Mouse (Mus musculus) erythroblast, embryonic 14.5 days (primary cell): ENCODE measurements around the gene Ush2a. TPM values are rescaled to one million over a fixed set of nuclear protein-coding genes. Genes with fewer than 3 reads are reported as not detected.

Experiments
- H3K27me3 ChIP-seq: 2 replicates; pipeline ENCODE4 v1.6.1; 2012; ENCODE audit warnings: inconsistent platforms; ENCODE audit not compliant: control insufficient read depth
- H3K36me3 ChIP-seq: 2 replicates; pipeline ENCODE4 v1.6.1; 2012; ENCODE audit warnings: mild to moderate bottlenecking, inconsistent platforms; ENCODE audit not compliant: control insufficient read depth
- H3K4me1 ChIP-seq: 2 replicates; pipeline ENCODE4 v1.6.1; 2012; ENCODE audit warnings: inconsistent platforms; ENCODE audit not compliant: control insufficient read depth
- H3K4me3 ChIP-seq: replicated peaks from 2 replicates; pipeline ENCODE3; 2012; ENCODE audit warnings: moderate library complexity, mild to moderate bottlenecking, inconsistent platforms
- H3K9me3 ChIP-seq: 2 replicates; pipeline ENCODE4 v1.6.1; 2012; ENCODE audit warnings: low read length, inconsistent platforms, mixed read lengths; ENCODE audit not compliant: control insufficient read depth
- GATA1 ChIP-seq: IDR thresholded peaks from 2 replicates; pipeline ENCODE4 v1.6.1; 2012; ENCODE audit warnings: low read length, inconsistent platforms, mixed read lengths
- TAL1 ChIP-seq: IDR thresholded peaks from 3 replicates; pipeline ENCODE4 v1.6.1; 2012; ENCODE audit warnings: low read length, inconsistent platforms, mixed read lengths
- polyA plus RNA-seq: library from polyadenylated mRNA; stranded (reverse); fragments of >175 nt; gene quantifications from 2 replicates; pipeline ENCODE4 v1.2.3, GENCODE M21; 2012

Ush2a gene
- polyA plus RNA-seq, 1 experiment = not detected

- TF ChIP-seq TAL1 (no peak), GATA1 (no peak)
- Histone ChIP-seq H3K27me3 (peaks cover 4% of the 10 kb centered on the region), H3K36me3 (no peaks in the 10 kb centered on the region), H3K4me1 (peaks cover 23% of the 10 kb centered on the region), H3K9me3 (no peaks in the 10 kb centered on the region), H3K4me3 (no peak overlapping the region)
Measured at GRCm38 (mm10) chr1:188947794-188948193, 686.0 kb downstream of the Ush2a start.

GRCm38 (mm10) chr1:188948276-188948675 is 686.5 kb downstream of the Ush2a start:
- TF ChIP-seq GATA1 (no peak), TAL1 (no peak)
- no peaks in the 10 kb centered on the region for H3K9me3 ChIP-seq
- peaks cover 23% of the 10 kb centered on the region for H3K4me1 ChIP-seq
- H3K36me3 ChIP-seq = no peaks in the 10 kb centered on the region
- H3K27me3 ChIP-seq = peaks cover 4% of the 10 kb centered on the region
- H3K4me3 ChIP-seq = no peak overlapping the region

DNA sequence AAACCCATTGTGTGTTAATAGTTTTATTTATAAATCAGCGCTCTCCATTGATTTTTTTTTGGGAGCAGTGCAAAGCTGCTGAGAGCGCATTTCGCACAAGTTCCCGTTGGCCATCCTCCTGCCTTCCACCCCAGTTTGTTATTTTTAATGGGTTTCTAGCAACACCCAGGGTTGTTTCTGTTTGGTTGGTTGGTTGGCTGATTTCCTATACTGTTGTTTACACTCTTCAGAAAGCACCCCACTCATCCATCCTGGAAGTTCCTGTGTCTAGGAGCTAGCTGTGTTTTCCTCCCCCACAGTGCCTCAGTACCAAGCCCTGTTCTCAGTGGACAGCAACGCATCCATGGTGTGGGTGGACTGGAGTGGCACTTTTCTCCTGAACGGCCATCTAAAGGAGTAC is 689.3 kb downstream of the Ush2a start:
- TF ChIP-seq TAL1 = no peak
- no peak for TF ChIP-seq GATA1
- Histone ChIP-seq H3K9me3 (no peaks in the 10 kb centered on the region), H3K27me3 (peaks cover 8% of the 10 kb centered on the region), H3K4me1 (peaks cover 19% of the 10 kb centered on the region), H3K4me3 (no peak overlapping the region), H3K36me3 (no peaks in the 10 kb centered on the region)

GRCm38 (mm10) chr1:188952501-188952900 is 690.7 kb downstream of the Ush2a start:
- TF ChIP-seq GATA1 (no peak), TAL1 (no peak)
- Histone ChIP-seq H3K36me3 (no peaks in the 10 kb centered on the region), H3K4me3 (no peak overlapping the region), H3K9me3 (peaks cover 2% of the 10 kb centered on the region; the same call in 1 of the 2 replicates), H3K27me3 (peaks cover 8% of the 10 kb centered on the region), H3K4me1 (peaks cover 11% of the 10 kb centered on the region)

GRCm38 (mm10) chr1:188973078-188973477 is 711.3 kb downstream of the Ush2a start:
- Histone ChIP-seq H3K4me3 (peak overlapping the region; percentile 46), H3K9me3 (peaks cover 10% of the 10 kb centered on the region), H3K27me3 (no peaks in the 10 kb centered on the region), H3K4me1 (peaks cover 66% of the 10 kb centered on the region), H3K36me3 (peaks cover 93% of the 10 kb centered on the region)
- peak; percentile 100 for TF ChIP-seq TAL1
- TF ChIP-seq GATA1 = peak; percentile 97

- TF ChIP-seq TAL1 = no peak
- Histone ChIP-seq H3K4me1 (peaks cover 61% of the 10 kb centered on the region), H3K27me3 (no peaks in the 10 kb centered on the region), H3K36me3 (peaks cover 93% of the 10 kb centered on the region), H3K9me3 (peaks cover 10% of the 10 kb centered on the region), H3K4me3 (peak overlapping the region; percentile 35)
Measured at GRCm38 (mm10) chr1:188973926-188974325, 712.1 kb downstream of the Ush2a start.

DNA sequence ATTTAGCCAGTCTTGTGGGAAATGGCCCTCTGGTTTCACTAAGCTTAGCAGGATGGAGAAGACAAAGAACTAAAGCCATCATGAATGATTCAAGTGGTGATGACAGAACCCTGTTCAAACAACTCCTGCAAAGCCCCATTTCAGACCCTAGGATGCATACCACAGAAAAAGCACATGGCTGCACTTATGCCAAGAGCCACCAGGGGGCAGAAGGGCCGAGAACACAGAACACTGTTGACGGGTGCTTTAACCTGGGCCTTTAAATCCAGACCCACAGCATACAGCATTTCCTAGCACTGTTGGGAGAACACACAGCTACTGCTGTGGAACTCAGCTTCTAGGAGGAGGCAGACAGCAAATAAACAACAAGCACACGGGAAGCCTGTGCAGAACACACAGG is 718.2 kb downstream of the Ush2a start:
- Histone ChIP-seq H3K4me1 (peaks cover 20% of the 10 kb centered on the region), H3K4me3 (no peak overlapping the region), H3K9me3 (no peaks in the 10 kb centered on the region), H3K36me3 (peaks cover 92% of the 10 kb centered on the region), H3K27me3 (no peaks in the 10 kb centered on the region)
- TF ChIP-seq TAL1 (no peak), GATA1 (no peak)

GRCm38 (mm10) chr1:188993218-188993617 is 731.4 kb downstream of the Ush2a start:
- TF ChIP-seq GATA1 = no peak
- TF ChIP-seq TAL1 = no peak
- H3K27me3 ChIP-seq = no peaks in the 10 kb centered on the region
- no peaks in the 10 kb centered on the region for H3K9me3 ChIP-seq
- H3K4me3 ChIP-seq = no peak overlapping the region
- no peaks in the 10 kb centered on the region for H3K4me1 ChIP-seq
- H3K36me3 ChIP-seq = peaks cover 95% of the 10 kb centered on the region

GRCm38 (mm10) chr1:188997921-188998320 is 736.1 kb downstream of the Ush2a start:
- Histone ChIP-seq H3K4me1 (no peaks in the 10 kb centered on the region), H3K27me3 (no peaks in the 10 kb centered on the region), H3K9me3 (no peaks in the 10 kb centered on the region), H3K36me3 (peaks cover 92% of the 10 kb centered on the region), H3K4me3 (no peak overlapping the region)
- no peak for TF ChIP-seq TAL1
- TF ChIP-seq GATA1 = no peak

DNA sequence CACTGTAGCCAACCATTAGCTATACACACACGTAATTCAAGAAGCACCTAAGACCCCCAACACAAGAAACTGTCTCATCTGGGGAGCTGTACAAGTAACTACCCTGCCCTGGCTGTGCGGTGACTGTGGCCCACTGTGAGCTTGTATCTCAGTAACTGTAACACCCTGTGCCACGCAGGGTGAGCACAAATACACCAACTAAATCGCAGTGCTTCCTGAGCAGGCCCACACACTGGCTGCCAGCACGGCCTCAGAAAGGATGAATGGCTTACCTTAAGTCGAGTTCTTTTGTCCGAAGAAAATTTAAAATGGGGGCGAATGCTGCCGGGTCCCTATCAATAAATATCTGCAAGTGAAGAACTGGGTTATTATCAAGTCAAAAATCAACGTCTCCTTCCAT is 738.2 kb downstream of the Ush2a start:
- peaks cover 85% of the 10 kb centered on the region for H3K36me3 ChIP-seq

More for the DNA sequence above, 738.2 kb downstream of the Ush2a start:
- Histone ChIP-seq H3K4me3 (no peak overlapping the region), H3K9me3 (no peaks in the 10 kb centered on the region), H3K27me3 (no peaks in the 10 kb centered on the region), H3K4me1 (peaks cover 5% of the 10 kb centered on the region; the same call in 1 of the 2 replicates)
- TF ChIP-seq TAL1 = no peak
- TF ChIP-seq GATA1 = no peak
